Mouse (Mus musculus): Measurements from ENCODE around the gene Rd3. TPM values are rescaled to one million over a fixed set of nuclear protein-coding genes. Genes with fewer than 3 reads are reported as not detected.

The Rd3 gene
- polyA plus RNA-seq, 2 experiments: 0.04 to 0.09 TPM

DNA sequence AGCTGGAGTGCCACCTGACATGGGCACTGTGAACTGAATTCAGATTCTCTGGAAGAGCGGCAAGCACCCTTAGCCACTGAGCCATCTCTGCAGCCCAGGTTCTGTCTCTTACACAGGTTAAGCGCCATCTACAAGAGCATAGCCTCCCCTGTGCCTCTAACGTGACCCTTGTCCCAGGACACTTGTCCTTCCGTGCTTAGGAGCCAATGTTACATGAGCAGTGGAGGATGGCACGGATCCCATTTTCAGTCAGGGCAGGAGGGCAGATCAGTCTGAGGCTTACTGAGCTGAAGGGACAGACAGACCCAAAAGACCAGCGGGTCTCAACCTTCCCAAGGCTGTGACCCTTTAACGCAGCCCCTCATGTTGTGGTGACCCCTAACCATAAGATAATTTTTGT lies 18.7 kb downstream of the Rd3 start:
- Histone ChIP-seq H3K9ac (replicated peaks) (no peak overlapping the region), H3K27ac (no peak overlapping the region), H3K27me3 (ENCODE audit: control insufficient read depth, insufficient read depth, low read length) (no peaks in the 10 kb centered on the region), H3K9me3 (ENCODE audit: control insufficient read depth, low read length) (no peaks in the 10 kb centered on the region), H3K4me2 (ENCODE audit: low read depth) (no peak overlapping the region), H3K4me3 (ENCODE audit: insufficient read depth in 1 of 2, low read depth in 2 of 2, low read length in 2 of 2) (no peak overlapping the region), H3K36me3 (replicated peaks; ENCODE audit: control insufficient read depth, insufficient read depth, low read depth) (peaks cover 8% of the 10 kb centered on the region), H3K4me1 (replicated peaks; ENCODE audit: control insufficient read depth in 2 of 2, insufficient read depth in 2 of 2, low read length in 1 of 2) (peaks cover 8 to 23% of the 10 kb centered on the region in 2 experiments)
- no peak for TF ChIP-seq CTCF (IDR thresholded peaks at IDR 0.05; ENCODE audit: low read depth)
- TF ChIP-seq EP300 (IDR thresholded peaks at IDR 0.05; ENCODE audit: low read depth): no peak
- DNase-seq (ENCODE audit: low read depth in 3 of 3, low spot score in 3 of 3) (no peak), ATAC-seq (ENCODE audit: insufficient read depth) (no peak)
- WGBS (ENCODE audit: insufficient replicate concordance): 88% methylated on average over 7 of the region's 7 CpGs

DNA sequence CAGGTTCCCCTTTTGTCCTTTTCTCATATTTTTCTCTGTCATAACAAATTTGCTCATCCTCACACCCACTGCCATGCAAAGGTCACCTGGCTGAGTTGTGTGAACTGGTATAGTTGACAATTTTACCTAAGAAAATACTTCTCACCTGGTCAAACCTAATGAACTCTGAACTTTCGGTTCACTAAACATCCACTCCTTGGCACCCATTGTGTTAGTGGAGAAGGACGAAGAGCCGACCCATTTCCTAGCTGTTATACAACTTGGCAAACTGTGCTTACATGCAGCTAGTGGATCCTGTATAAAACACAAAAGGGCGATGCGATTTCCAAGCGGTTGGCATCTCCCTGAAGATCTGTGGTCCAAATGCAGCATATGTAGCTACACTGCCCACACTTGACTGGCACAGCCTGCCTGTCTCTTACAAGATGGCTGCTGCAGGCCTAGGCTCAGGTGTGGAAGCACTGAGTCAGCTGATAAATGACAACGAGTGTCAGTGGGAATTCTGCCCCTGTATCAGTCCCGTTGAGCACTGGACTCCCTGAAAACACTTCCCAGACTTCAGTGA lies 19.5 kb downstream of the Rd3 start:
- Histone ChIP-seq H3K27ac (no peak overlapping the region), H3K4me2 (ENCODE audit: low read depth) (no peak overlapping the region), H3K27me3 (ENCODE audit: control insufficient read depth, insufficient read depth, low read length) (no peaks in the 10 kb centered on the region), H3K4me1 (replicated peaks; ENCODE audit: control insufficient read depth in 2 of 2, insufficient read depth in 2 of 2, low read length in 1 of 2) (peaks cover 6 to 19% of the 10 kb centered on the region in 2 experiments), H3K9me3 (ENCODE audit: control insufficient read depth, low read length) (no peaks in the 10 kb centered on the region), H3K36me3 (replicated peaks; ENCODE audit: control insufficient read depth, insufficient read depth, low read depth) (peaks cover 11% of the 10 kb centered on the region), H3K4me3 (ENCODE audit: insufficient read depth in 1 of 2, low read depth in 2 of 2, low read length in 2 of 2) (no peak overlapping the region), H3K9ac (replicated peaks) (no peak overlapping the region)
- ATAC-seq (ENCODE audit: insufficient read depth) (no peak), DNase-seq (ENCODE audit: low read depth in 3 of 3, low spot score in 3 of 3) (no peak)
- WGBS (ENCODE audit: insufficient replicate concordance): 77% methylated on average over 8 of the region's 8 CpGs
- TF ChIP-seq EP300 (IDR thresholded peaks at IDR 0.05; ENCODE audit: low read depth) (no peak), CTCF (IDR thresholded peaks at IDR 0.05; ENCODE audit: low read depth) (no peak)

DNA sequence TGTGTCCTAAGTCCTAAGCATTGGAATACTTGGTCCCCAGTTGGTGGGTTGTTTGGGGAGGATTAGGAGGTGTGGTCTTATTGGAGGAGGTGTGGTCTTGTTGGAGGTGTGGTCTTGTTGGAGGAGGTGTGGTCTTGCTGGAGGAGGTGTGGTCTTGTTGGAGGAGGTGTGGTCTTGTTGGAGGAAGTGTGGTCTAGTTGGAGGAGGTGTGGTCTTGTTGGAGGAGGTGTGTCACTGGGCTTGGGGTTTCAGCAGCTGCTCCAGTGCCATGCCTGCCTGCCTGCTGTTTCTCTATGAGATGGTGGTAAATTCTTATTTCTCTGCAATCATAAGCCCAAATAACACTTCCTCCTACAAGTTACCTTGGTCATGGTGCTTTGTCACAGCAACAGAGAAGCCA lies 21.9 kb downstream of the Rd3 start:
- H3K4me2 ChIP-seq (ENCODE audit: low read depth): no peak overlapping the region
- H3K9ac ChIP-seq (replicated peaks): no peak overlapping the region
- no peak for ATAC-seq (ENCODE audit: insufficient read depth)
- H3K27me3 ChIP-seq (ENCODE audit: control insufficient read depth, insufficient read depth, low read length): no peaks in the 10 kb centered on the region
- no peaks in the 10 kb centered on the region for H3K9me3 ChIP-seq (ENCODE audit: control insufficient read depth, low read length)
- DNase-seq (ENCODE audit: low read depth in 3 of 3, low spot score in 3 of 3): no peak
- H3K27ac ChIP-seq: no peak overlapping the region
- peaks cover 6 to 18% of the 10 kb centered on the region in 2 experiments for H3K4me1 ChIP-seq (replicated peaks; ENCODE audit: control insufficient read depth in 2 of 2, insufficient read depth in 2 of 2, low read length in 1 of 2)
- H3K36me3 ChIP-seq (replicated peaks; ENCODE audit: control insufficient read depth, insufficient read depth, low read depth): peaks cover 11% of the 10 kb centered on the region
- no peak overlapping the region for H3K4me3 ChIP-seq (ENCODE audit: insufficient read depth in 1 of 2, low read depth in 2 of 2, low read length in 2 of 2)
- no peak for TF ChIP-seq CTCF (IDR thresholded peaks at IDR 0.05; ENCODE audit: low read depth)
- TF ChIP-seq EP300 (IDR thresholded peaks at IDR 0.05; ENCODE audit: low read depth): no peak

Small RNAs within 50 kb of the gene (microRNA-seq; reads per million reads assigned to microRNA genes)
- gene Mir3473c: not detected

Other genes starting within 250 kb of the Rd3 start
- 11.2 and 14.4 TPM in 2 replicates for gene Nek2, start 155.9 kb upstream of the Rd3 start, polyA plus RNA-seq (2012; rRNA removed)
- 28.8 and 33.0 TPM in 2 replicates for gene Nek2, start 155.9 kb upstream of the Rd3 start, polyA plus RNA-seq (2014; fragmentation: Nextera tagmentation; extraction: Ambion mirVana)
- 3.8 and 5.9 TPM in 2 replicates for gene Slc30a1, start 70.6 kb upstream of the Rd3 start, polyA plus RNA-seq (2012; rRNA removed)
- 2.1 and 3.2 TPM in 2 replicates for gene Slc30a1, start 70.6 kb upstream of the Rd3 start, polyA plus RNA-seq (2014; fragmentation: Nextera tagmentation; extraction: Ambion mirVana)
- gene Traf5, start 115.2 kb downstream of the Rd3 start, polyA plus RNA-seq (2012; rRNA removed): 4.9 and 7.2 TPM in 2 replicates
- gene Traf5, start 115.2 kb downstream of the Rd3 start, polyA plus RNA-seq (2014; fragmentation: Nextera tagmentation; extraction: Ambion mirVana): 4.9 and 6.6 TPM in 2 replicates
- gene Rcor3, start 160.7 kb downstream of the Rd3 start, polyA plus RNA-seq (2012; rRNA removed): 7.1 and 9.1 TPM in 2 replicates
- 6.7 and 6.9 TPM in 2 replicates for gene Rcor3, start 160.7 kb downstream of the Rd3 start, polyA plus RNA-seq (2014; fragmentation: Nextera tagmentation; extraction: Ambion mirVana)
- under 0.01 TPM in 2 replicates for gene Kcnh1, start 213.4 kb downstream of the Rd3 start, polyA plus RNA-seq (2012; rRNA removed)
- not detected in 2 replicates for gene Kcnh1, start 213.4 kb downstream of the Rd3 start, polyA plus RNA-seq (2014; fragmentation: Nextera tagmentation; extraction: Ambion mirVana)

All from liver, embryonic 14.5 days (tissue).